ENCODE assay signal across 10 mouse cellular contexts in the genomic region with DNA sequence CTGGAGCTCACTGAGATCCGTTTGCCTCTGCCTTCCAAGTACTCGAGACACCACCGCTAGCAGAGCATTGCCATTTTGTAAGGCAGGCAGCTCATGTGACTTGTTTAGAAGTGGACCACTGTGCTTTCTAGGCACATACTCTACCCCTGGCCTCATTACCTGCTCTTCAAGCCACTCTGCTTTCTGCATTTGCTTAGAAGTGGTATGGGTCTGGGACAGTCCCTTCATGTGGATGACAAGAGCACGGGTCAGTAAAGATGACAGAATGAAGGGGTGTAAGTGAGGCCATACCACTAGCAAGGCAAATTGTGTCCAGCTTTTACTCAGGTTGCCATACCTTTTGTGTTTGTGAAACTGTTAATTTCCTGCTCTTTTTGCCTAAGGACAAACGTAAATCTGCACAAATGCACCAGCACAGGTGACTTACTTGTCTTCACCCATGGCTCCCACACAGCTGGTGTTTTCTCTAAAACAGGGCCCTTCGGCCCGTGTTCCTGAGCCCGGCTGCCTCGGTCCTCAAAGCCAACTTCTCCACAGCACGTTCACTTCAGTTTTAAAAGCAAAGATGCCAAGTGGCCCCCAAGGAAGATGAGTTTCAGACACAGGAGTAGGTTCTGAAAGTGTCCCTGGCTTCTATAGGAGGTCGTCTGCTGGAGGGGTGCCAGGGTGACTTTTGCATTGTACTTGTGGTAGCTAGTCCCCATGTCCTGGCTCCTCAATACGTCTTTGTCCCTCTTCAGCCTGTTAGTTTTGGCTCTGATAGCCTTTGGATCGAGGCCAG. TPM values are rescaled to one million over a fixed set of nuclear protein-coding genes. Genes with fewer than 3 reads are reported as not detected.
A peak's percentile ranks its signal among the peaks of the same experiment; 100 is the strongest.
DNase-seq lines count a peak whose midpoint lies in the region; ATAC-seq and TF ChIP-seq lines count a peak whose summit lies in the region.
"Had no signal": no experiment of that assay in that cellular context is flagged by ENCODE, and none has a peak within 500 bp of the region (broad histone marks: within the 10 kb centered on the region; RNA-seq: fewer than 3 reads in every experiment).

No protein-coding gene starts in this region.

- TF ChIP-seq EP300 in heart, adult 2 months (IDR thresholded peaks at IDR 0.05; ENCODE audit: insufficient read depth, low read depth, low read length), result 0 out of 2 replicates have a peak, but pooled peaks have one; percentile 7

- peak overlapping the region; percentile 48 for H3K27ac ChIP-seq in hindbrain, embryonic 13.5 days
- no peak overlapping the region for H3K27ac ChIP-seq in hindbrain, embryonic 11.5 days (ENCODE audit: low read depth, low read length)
- H3K27ac ChIP-seq in heart, adult 2 months, result peak overlapping the region; percentile 52
- peak overlapping the region; percentile 80 for H3K27ac ChIP-seq in lung, embryonic 15.5 days
- H3K27ac ChIP-seq: macrophage had no signal

- peaks cover 29% of the 10 kb centered on the region for H3K4me1 ChIP-seq in hindbrain, embryonic 13.5 days (replicated peaks)
- no peaks in the 10 kb centered on the region for H3K4me1 ChIP-seq in hindbrain, embryonic 11.5 days (replicated peaks; ENCODE audit: control insufficient read depth, insufficient read depth, low read length)
- H3K4me1 ChIP-seq in heart, adult 2 months (ENCODE audit: control insufficient read depth, insufficient read depth, low read length), result peaks cover 30% of the 10 kb centered on the region
- peaks cover 45% of the 10 kb centered on the region for H3K4me1 ChIP-seq in lung, embryonic 15.5 days

- peaks cover under 1% of the 10 kb centered on the region for H3K9me3 ChIP-seq in hindbrain, embryonic 13.5 days
- no peaks in the 10 kb centered on the region for H3K9me3 ChIP-seq in hindbrain, embryonic 11.5 days (ENCODE audit: control insufficient read depth, low read length)
- no peaks in the 10 kb centered on the region for H3K9me3 ChIP-seq in lung, embryonic 15.5 days

- H3K36me3 ChIP-seq in hindbrain, embryonic 13.5 days, result peaks cover 3% of the 10 kb centered on the region; the same call in 1 of the 2 replicates
- no peaks in the 10 kb centered on the region for H3K36me3 ChIP-seq in hindbrain, embryonic 11.5 days (ENCODE audit: control insufficient read depth, insufficient read depth, low read length)
- H3K36me3 ChIP-seq in heart, adult 2 months (ENCODE audit: control insufficient read depth, insufficient read depth, low read length), result peaks cover 16% of the 10 kb centered on the region
- no peaks in the 10 kb centered on the region for H3K36me3 ChIP-seq in lung, embryonic 15.5 days

- ATAC-seq in hindbrain, embryonic 13.5 days (ENCODE audit: low FRiP score), result no peak
- ATAC-seq in hindbrain, embryonic 11.5 days (ENCODE audit: low FRiP score), result no peak
- ATAC-seq in lung, embryonic 15.5 days (ENCODE audit: borderline replicate concordance, extremely low read depth, low FRiP score, low TSS enrichment), result peak; percentile 66; the same call in 1 of the 2 replicates

- 68% methylated on average over 13 of the region's 13 CpGs for WGBS in hindbrain, embryonic 13.5 days
- WGBS in hindbrain, embryonic 11.5 days, result 87% methylated on average over 13 of the region's 13 CpGs
- 37% methylated on average over 13 of the region's 13 CpGs for WGBS in heart, adult 2 months
- 42% methylated on average over 13 of the region's 13 CpGs for WGBS in lung, embryonic 15.5 days

- no peak for TF ChIP-seq POLR2A in heart, adult 2 months (IDR thresholded peaks at IDR 0.05; ENCODE audit: insufficient read depth, low read depth, low read length)

- H3K27me3 ChIP-seq in hindbrain, embryonic 13.5 days, result no peaks in the 10 kb centered on the region
- H3K27me3 ChIP-seq in hindbrain, embryonic 11.5 days (ENCODE audit: control insufficient read depth, insufficient read depth, low read length), result no peaks in the 10 kb centered on the region
- H3K27me3 ChIP-seq in heart, adult 2 months (ENCODE audit: control insufficient read depth, insufficient read depth, low read length), result no peaks in the 10 kb centered on the region
- H3K27me3 ChIP-seq in lung, embryonic 15.5 days, result no peaks in the 10 kb centered on the region

- H3K79me2 ChIP-seq in heart, adult 2 months (replicated peaks; ENCODE audit: control insufficient read depth, insufficient read depth, low read length), result no peaks in the 10 kb centered on the region

- DNase-seq in hindbrain, embryonic 11.5 days (ENCODE audit: low spot score), result no peak
- peak; percentile 85 for DNase-seq in brain, adult 2 months (ENCODE audit: low read depth, low spot score)
- DNase-seq in heart, adult 2 months, result peak; percentile 79 to 82
- peak; percentile 68 for DNase-seq in kidney, adult 9 months
- DNase-seq in B cell, adult 2 months, result no peak
- DNase-seq in spleen, postnatal 14 days (ENCODE audit: low spot score in 2 of 2), result no peak

- no peak for TF ChIP-seq CTCF in heart, adult 2 months (IDR thresholded peaks at IDR 0.05)

- no peak overlapping the region for H3K4me2 ChIP-seq in hindbrain, embryonic 13.5 days
- no peak overlapping the region for H3K4me2 ChIP-seq in hindbrain, embryonic 11.5 days (replicated peaks; ENCODE audit: low read depth, low read length)
- peak overlapping the region; percentile 9; the same call in 1 of the 2 replicates for H3K4me2 ChIP-seq in lung, embryonic 15.5 days

- H3K4me3 ChIP-seq in hindbrain, embryonic 13.5 days, result no peak overlapping the region
- H3K4me3 ChIP-seq in hindbrain, embryonic 11.5 days (ENCODE audit: low read depth, low read length), result no peak overlapping the region
- H3K4me3 ChIP-seq in heart, adult 2 months, result no peak overlapping the region
- no peak overlapping the region for H3K4me3 ChIP-seq in lung, embryonic 15.5 days

- no peak overlapping the region for H3K9ac ChIP-seq in hindbrain, embryonic 13.5 days
- no peak overlapping the region for H3K9ac ChIP-seq in hindbrain, embryonic 11.5 days (ENCODE audit: low read depth, low read length)
- peak overlapping the region; percentile 26; the same call in 1 of the 2 replicates for H3K9ac ChIP-seq in heart, adult 2 months (ENCODE audit: low read depth, low read length)
- H3K9ac ChIP-seq in lung, embryonic 15.5 days, result no peak overlapping the region

- intact Hi-C loops in heart, adult 2 months (cut with DNase I), result loop anchor here (1.0 kb wide), 1 partner anchor 55 kb away; no protein-coding TSS in a partner anchor

RNA-seq across cellular contexts. Expression of a gene that starts 37.1 kb away (rescaled TPM):
- polyA plus RNA-seq in hindbrain, embryonic 13.5 days (2015; fragmentation: Nextera tagmentation; extraction: Ambion mirVana), result 18.4 and 19.5 TPM in 2 replicates
- polyA plus RNA-seq in hindbrain, embryonic 11.5 days (2014; fragmentation: Nextera tagmentation; extraction: Ambion mirVana), result 16.8 and 18.2 TPM in 2 replicates
- total RNA-seq in heart, adult 2 months (2021), result 10 to 100 TPM; 27.8 to 27.9 TPM
- polyA plus RNA-seq in heart, adult 2 months (2012; rRNA removed), result 34.3 and 45.4 TPM in 2 replicates
- polyA plus RNA-seq in lung, embryonic 15.5 days (2015; fragmentation: Nextera tagmentation; extraction: Ambion mirVana), result 17.1 and 20.6 TPM in 2 replicates

RNA-seq across cellular contexts. Expression of a gene that starts 57.4 kb away (rescaled TPM):
- polyA plus RNA-seq in hindbrain, embryonic 13.5 days (2015; fragmentation: Nextera tagmentation; extraction: Ambion mirVana), result 0.16 and 0.22 TPM in 2 replicates
- 0.26 and 0.39 TPM in 2 replicates for polyA plus RNA-seq in hindbrain, embryonic 11.5 days (2014; fragmentation: Nextera tagmentation; extraction: Ambion mirVana)
- total RNA-seq in heart, adult 2 months (2021), result not detected
- polyA plus RNA-seq in heart, adult 2 months (2012; rRNA removed), result 0.43 TPM in 1 of 2 replicates, not detected in the other
- 0.60 and 0.65 TPM in 2 replicates for polyA plus RNA-seq in lung, embryonic 15.5 days (2015; fragmentation: Nextera tagmentation; extraction: Ambion mirVana)
- total RNA-seq: ES-E14 had no signal
- polyA plus RNA-seq: macrophage had no signal

RNA-seq across cellular contexts. Expression of a gene that starts 57.6 kb away (rescaled TPM):
- polyA plus RNA-seq in hindbrain, embryonic 13.5 days (2015; fragmentation: Nextera tagmentation; extraction: Ambion mirVana), result not detected in 2 replicates
- not detected in 2 replicates for polyA plus RNA-seq in hindbrain, embryonic 11.5 days (2014; fragmentation: Nextera tagmentation; extraction: Ambion mirVana)
- not detected for total RNA-seq in heart, adult 2 months (2021)
- not detected in 2 replicates for polyA plus RNA-seq in heart, adult 2 months (2012; rRNA removed)
- polyA plus RNA-seq in lung, embryonic 15.5 days (2015; fragmentation: Nextera tagmentation; extraction: Ambion mirVana), result not detected in 2 replicates
- total RNA-seq: ES-E14 had no signal
- polyA plus RNA-seq: macrophage had no signal

Comparison
In these comparisons a context has a peak if more than half of its experiments do, and no peak if none do; other contexts are left out.
1. DNase-seq: peak in brain, adult 2 months (single experiment), heart, adult 2 months (2 of 2) and kidney, adult 9 months (single experiment); none in hindbrain, embryonic 11.5 days (single experiment), B cell, adult 2 months (0 of 2) and spleen, postnatal 14 days (0 of 2).